Mouse (Mus musculus): ENCODE results near the gene Fhl3. TPM values are rescaled to one million over a fixed set of nuclear protein-coding genes. Genes with fewer than 3 reads are reported as not detected.
A peak's percentile ranks its signal among the peaks of the same experiment; 100 is the strongest.

Fhl3 gene
- total and polyA plus RNA-seq, 2 experiments from 2014 or later = 6.5 to 7.1 TPM

DNA sequence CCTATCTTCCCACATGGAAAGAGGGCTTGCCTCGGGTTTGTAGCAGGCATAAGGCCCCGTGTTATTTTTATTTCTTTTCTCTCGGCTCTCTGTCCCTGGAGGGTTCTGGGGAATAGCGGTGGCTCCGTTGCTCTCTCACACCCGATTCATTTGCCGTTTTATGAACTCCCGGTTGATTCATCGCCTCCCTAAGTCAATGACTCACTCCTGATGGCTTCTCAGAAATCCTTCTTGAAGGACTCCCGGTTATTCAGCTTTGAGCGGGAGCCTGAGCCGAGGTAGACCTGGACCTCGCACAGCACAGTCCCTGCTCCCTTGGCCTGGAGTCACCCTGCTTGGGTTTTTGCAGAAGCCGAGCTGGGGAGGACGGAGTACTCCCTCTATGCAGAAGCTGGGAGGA lies 35.9 kb upstream of the Fhl3 start:
- Histone ChIP-seq H3K36me3 (replicated peaks; ENCODE audit: control insufficient read depth, insufficient read depth, low read length) (no peaks in the 10 kb centered on the region), H3K9me3 (replicated peaks; ENCODE audit: control insufficient read depth, low read length) (no peaks in the 10 kb centered on the region), H3K4me2 (ENCODE audit: low read depth, low read length) (no peak overlapping the region), H3K27me3 (ENCODE audit: control insufficient read depth, insufficient read depth, low read length) (peaks cover 85% of the 10 kb centered on the region), H3K9ac (replicated peaks; ENCODE audit: low read depth, low read length) (no peak overlapping the region), H3K4me3 (ENCODE audit: low read depth, low read length) (no peak overlapping the region), H3K4me1 (ENCODE audit: control insufficient read depth, insufficient read depth) (no peaks in the 10 kb centered on the region), H3K27ac (ENCODE audit: low read depth) (no peak overlapping the region)
- TF ChIP-seq CTCF (IDR thresholded peaks at IDR 0.05; ENCODE audit: low read depth) (no peak), EP300 (IDR thresholded peaks at IDR 0.05; ENCODE audit: low read depth) (no peak)
- DNase-seq (ENCODE audit: low spot score) = no peak
- WGBS = 59% methylated on average over 15 of the region's 15 CpGs
- no peak for ATAC-seq (ENCODE audit: insufficient read depth, low read depth)

- no peak for ATAC-seq (ENCODE audit: insufficient read depth, low read depth)
- H3K27me3 ChIP-seq (ENCODE audit: control insufficient read depth, insufficient read depth, low read length) = peaks cover 79% of the 10 kb centered on the region
- no peak for TF ChIP-seq EP300 (IDR thresholded peaks at IDR 0.05; ENCODE audit: low read depth)
- no peak for TF ChIP-seq CTCF (IDR thresholded peaks at IDR 0.05; ENCODE audit: low read depth)
Observed at GRCm38 (mm10) chr4:124667476-124668033, 32.9 kb upstream of the Fhl3 start.

DNA sequence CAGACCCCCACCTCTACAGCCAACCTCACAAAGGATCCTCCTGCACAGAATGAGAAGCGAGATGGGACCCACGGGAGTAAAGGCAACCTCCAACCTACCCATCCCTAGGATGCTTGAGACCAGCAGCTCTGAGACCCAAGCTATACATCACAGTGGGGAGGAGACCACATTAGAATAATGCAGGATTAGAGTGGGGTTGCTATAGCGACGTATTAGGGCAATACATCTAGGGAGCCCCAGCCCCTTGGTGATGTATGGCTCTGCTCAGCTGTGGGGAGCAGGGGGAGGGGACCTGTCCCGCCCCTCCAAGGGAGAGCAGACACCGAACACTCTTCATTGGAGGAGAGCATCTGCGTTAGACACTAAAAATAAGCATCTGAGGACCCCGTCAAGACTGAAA lies 32.4 kb upstream of the Fhl3 start:
- ATAC-seq (ENCODE audit: insufficient read depth, low read depth) (no peak), DNase-seq (ENCODE audit: low spot score) (no peak)
- Histone ChIP-seq H3K4me3 (ENCODE audit: low read depth, low read length) (no peak overlapping the region), H3K9ac (replicated peaks; ENCODE audit: low read depth, low read length) (no peak overlapping the region), H3K9me3 (replicated peaks; ENCODE audit: control insufficient read depth, low read length) (no peaks in the 10 kb centered on the region), H3K4me2 (ENCODE audit: low read depth, low read length) (no peak overlapping the region), H3K36me3 (replicated peaks; ENCODE audit: control insufficient read depth, insufficient read depth, low read length) (no peaks in the 10 kb centered on the region), H3K27me3 (ENCODE audit: control insufficient read depth, insufficient read depth, low read length) (peaks cover 79% of the 10 kb centered on the region), H3K4me1 (ENCODE audit: control insufficient read depth, insufficient read depth) (peaks cover 10% of the 10 kb centered on the region), H3K27ac (ENCODE audit: low read depth) (no peak overlapping the region)
- 31% methylated on average over 8 of the region's 8 CpGs for WGBS
- TF ChIP-seq EP300 (IDR thresholded peaks at IDR 0.05; ENCODE audit: low read depth) (no peak), CTCF (IDR thresholded peaks at IDR 0.05; ENCODE audit: low read depth) (no peak)

More at GRCm38 (mm10) chr4:124667476-124668033, 32.9 kb upstream of the Fhl3 start:
- no peaks in the 10 kb centered on the region for H3K9me3 ChIP-seq (replicated peaks; ENCODE audit: control insufficient read depth, low read length)
- H3K27ac ChIP-seq (ENCODE audit: low read depth) = no peak overlapping the region
- H3K36me3 ChIP-seq (replicated peaks; ENCODE audit: control insufficient read depth, insufficient read depth, low read length) = no peaks in the 10 kb centered on the region
- H3K9ac ChIP-seq (replicated peaks; ENCODE audit: low read depth, low read length) = no peak overlapping the region
- no peak for DNase-seq (ENCODE audit: low spot score)
- 36% methylated on average over 14 of the region's 14 CpGs for WGBS
- no peak overlapping the region for H3K4me3 ChIP-seq (ENCODE audit: low read depth, low read length)
- peaks cover 6% of the 10 kb centered on the region for H3K4me1 ChIP-seq (ENCODE audit: control insufficient read depth, insufficient read depth)
- H3K4me2 ChIP-seq (ENCODE audit: low read depth, low read length) = no peak overlapping the region

DNA sequence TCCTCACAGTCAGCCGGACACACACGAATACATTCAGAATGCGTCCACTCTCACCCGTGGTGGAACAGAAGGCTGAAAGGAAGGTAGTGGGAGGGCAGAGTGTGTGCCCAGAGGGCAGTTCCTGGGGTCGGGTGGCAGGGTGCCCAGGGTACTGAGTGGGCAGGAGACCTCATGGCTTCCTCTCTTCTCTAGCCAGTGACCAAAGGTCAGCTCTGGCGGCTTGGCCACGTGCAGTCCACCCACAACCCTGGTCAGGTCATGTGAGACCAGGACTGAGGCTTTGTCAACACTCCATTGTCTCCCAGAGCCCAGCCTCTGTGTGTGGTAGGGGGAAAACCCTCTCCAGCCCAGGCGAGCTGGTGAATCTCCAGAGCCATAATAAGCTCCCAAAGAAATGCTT lies 30.3 kb upstream of the Fhl3 start:
- H3K9ac ChIP-seq (replicated peaks; ENCODE audit: low read depth, low read length) = no peak overlapping the region
- H3K27me3 ChIP-seq (ENCODE audit: control insufficient read depth, insufficient read depth, low read length) = peaks cover 65% of the 10 kb centered on the region
- no peaks in the 10 kb centered on the region for H3K9me3 ChIP-seq (replicated peaks; ENCODE audit: control insufficient read depth, low read length)
- H3K27ac ChIP-seq (ENCODE audit: low read depth) = no peak overlapping the region
- no peak overlapping the region for H3K4me3 ChIP-seq (ENCODE audit: low read depth, low read length)
- ATAC-seq (ENCODE audit: insufficient read depth, low read depth) (no peak), DNase-seq (ENCODE audit: low spot score) (no peak)
- 58% methylated on average over 8 of the region's 8 CpGs for WGBS
- H3K4me1 ChIP-seq (ENCODE audit: control insufficient read depth, insufficient read depth) = peaks cover 10% of the 10 kb centered on the region
- H3K4me2 ChIP-seq (ENCODE audit: low read depth, low read length) = no peak overlapping the region
- no peaks in the 10 kb centered on the region for H3K36me3 ChIP-seq (replicated peaks; ENCODE audit: control insufficient read depth, insufficient read depth, low read length)
- TF ChIP-seq EP300 (IDR thresholded peaks at IDR 0.05; ENCODE audit: low read depth) (no peak), CTCF (IDR thresholded peaks at IDR 0.05; ENCODE audit: low read depth) (no peak)

DNA sequence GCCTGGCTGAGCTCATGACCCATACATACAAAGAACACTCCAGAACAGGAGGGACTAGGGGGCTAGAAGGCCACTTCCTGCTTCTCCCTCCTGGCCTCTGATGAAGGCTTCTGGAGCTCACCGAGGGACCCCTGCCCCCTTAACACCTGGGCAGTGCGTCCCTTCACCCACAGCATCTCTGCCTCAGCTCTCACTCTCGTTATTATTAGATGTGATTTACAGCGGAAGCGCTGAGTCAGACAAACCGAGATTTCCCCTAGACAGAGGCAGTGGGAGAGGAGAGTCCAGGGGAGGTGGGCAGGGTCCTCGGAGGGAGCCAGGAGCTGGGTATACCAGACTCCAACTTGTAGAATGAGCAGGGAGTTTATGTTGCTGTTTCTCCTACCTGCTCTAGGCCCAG lies 28.9 kb upstream of the Fhl3 start:
- WGBS = 23% methylated on average over 7 of the region's 7 CpGs

More for the DNA sequence above, 28.9 kb upstream of the Fhl3 start:
- TF ChIP-seq EP300 (IDR thresholded peaks at IDR 0.05; ENCODE audit: low read depth) (no peak), CTCF (IDR thresholded peaks at IDR 0.05; ENCODE audit: low read depth) (no peak)
- ATAC-seq (ENCODE audit: insufficient read depth, low read depth) (no peak), DNase-seq (ENCODE audit: low spot score) (no peak)
- 0 out of 2 replicates have a peak overlapping the region, but pooled peaks have one; percentile 32 for H3K4me2 ChIP-seq (ENCODE audit: low read depth, low read length)
- H3K9ac ChIP-seq (replicated peaks; ENCODE audit: low read depth, low read length) = no peak overlapping the region
- H3K9me3 ChIP-seq (replicated peaks; ENCODE audit: control insufficient read depth, low read length) = no peaks in the 10 kb centered on the region
- peaks cover 54% of the 10 kb centered on the region for H3K27me3 ChIP-seq (ENCODE audit: control insufficient read depth, insufficient read depth, low read length)
- peaks cover 10% of the 10 kb centered on the region for H3K4me1 ChIP-seq (ENCODE audit: control insufficient read depth, insufficient read depth)
- no peak overlapping the region for H3K4me3 ChIP-seq (ENCODE audit: low read depth, low read length)
- no peak overlapping the region for H3K27ac ChIP-seq (ENCODE audit: low read depth)
- 0 out of 2 replicates have a peak, but pooled peaks cover under 1% of the 10 kb centered on the region for H3K36me3 ChIP-seq (replicated peaks; ENCODE audit: control insufficient read depth, insufficient read depth, low read length)

Data from heart, postnatal 0 days (tissue).